Mouse (Mus musculus): ENCODE measurements around the gene Rgma. TPM values are rescaled to one million over a fixed set of nuclear protein-coding genes. Genes with fewer than 3 reads are reported as not detected.

The Rgma gene
- polyA plus RNA-seq, 1 experiment: 9.3 TPM

DNA sequence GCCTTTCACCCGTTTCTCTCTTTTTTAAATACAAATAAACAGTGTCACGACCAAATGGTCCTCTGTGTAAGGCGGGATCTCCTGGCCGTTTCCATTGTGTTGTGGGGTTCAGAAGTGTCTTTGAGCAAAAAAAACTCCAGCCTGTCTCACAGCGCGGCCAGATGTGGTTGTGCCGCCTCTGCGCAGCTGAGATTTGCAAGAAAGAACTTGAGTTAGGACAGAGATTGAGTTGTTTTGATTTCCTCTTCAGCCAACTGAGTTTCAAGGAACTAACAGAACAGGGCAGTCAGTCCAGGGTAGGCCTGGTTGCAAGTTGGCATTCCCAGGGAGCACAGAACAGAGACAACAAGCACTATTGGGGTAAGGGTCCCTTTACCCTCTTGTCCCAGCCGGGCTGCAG, 17.1 kb downstream of the Rgma start:
- Histone ChIP-seq H3K4me3 (ENCODE audit: control insufficient read depth, low read depth, low read length) (peak overlapping the region; percentile 25), H3K4me1 (ENCODE audit: control insufficient read depth, insufficient read depth, low read length) (peaks cover 22% of the 10 kb centered on the region), H3K36me3 (ENCODE audit: control insufficient read depth, insufficient read depth, low read length) (no peaks in the 10 kb centered on the region), H3K27ac (ENCODE audit: control insufficient read depth, insufficient read depth, low read depth, low read length) (no peak overlapping the region), H3K27me3 (ENCODE audit: control insufficient read depth, insufficient read depth, low read length) (no peaks in the 10 kb centered on the region)
- no peak for TF ChIP-seq CTCF (IDR thresholded peaks at IDR 0.05; ENCODE audit: control insufficient read depth, insufficient read depth, insufficient replicate concordance, low read depth, low read length)
- TF ChIP-seq POLR2A (IDR thresholded peaks at IDR 0.05; ENCODE audit: control insufficient read depth, low read depth, low read length): no peak

DNA sequence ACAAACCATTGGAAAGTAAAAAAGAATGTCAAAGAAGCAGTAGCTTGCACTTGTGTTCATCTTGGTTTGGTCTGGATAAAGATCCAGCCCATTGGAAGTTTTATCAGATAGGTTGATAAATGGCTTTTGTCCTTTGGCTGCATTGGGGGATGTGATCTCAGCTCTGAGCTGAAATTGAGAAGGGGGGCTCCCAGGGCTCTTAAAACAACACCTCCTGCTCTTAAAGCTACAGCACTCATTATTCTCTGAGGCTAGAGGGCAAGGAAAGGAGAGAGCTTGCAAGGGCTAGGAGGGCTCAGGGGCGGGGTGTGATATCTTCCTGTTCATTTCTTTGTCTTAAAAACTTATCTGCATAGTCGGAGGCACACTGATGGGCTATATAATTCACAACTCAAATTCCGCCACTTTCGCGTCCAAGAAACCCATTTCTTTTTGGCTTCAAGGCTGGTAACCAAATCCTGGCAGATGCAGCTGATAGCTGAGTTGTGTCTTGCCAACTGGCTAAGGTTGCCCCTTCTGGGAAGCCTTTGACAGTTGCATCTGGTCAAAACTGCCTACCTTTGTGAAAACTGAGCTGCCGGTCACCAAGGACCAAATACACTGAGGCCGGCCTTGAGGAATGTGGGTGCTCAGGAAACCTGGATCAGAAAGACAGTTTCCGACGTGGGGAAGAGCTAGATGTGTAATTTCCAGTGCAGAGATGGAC, 18.2 kb downstream of the Rgma start:
- H3K4me1 ChIP-seq (ENCODE audit: control insufficient read depth, insufficient read depth, low read length): peaks cover 31% of the 10 kb centered on the region
- TF ChIP-seq POLR2A (IDR thresholded peaks at IDR 0.05; ENCODE audit: control insufficient read depth, low read depth, low read length) (no peak), CTCF (IDR thresholded peaks at IDR 0.05; ENCODE audit: control insufficient read depth, insufficient read depth, insufficient replicate concordance, low read depth, low read length) (no peak)
- no peak overlapping the region for H3K4me3 ChIP-seq (ENCODE audit: control insufficient read depth, low read depth, low read length)
- H3K27ac ChIP-seq (ENCODE audit: control insufficient read depth, insufficient read depth, low read depth, low read length): no peak overlapping the region
- no peaks in the 10 kb centered on the region for H3K27me3 ChIP-seq (ENCODE audit: control insufficient read depth, insufficient read depth, low read length)
- no peaks in the 10 kb centered on the region for H3K36me3 ChIP-seq (ENCODE audit: control insufficient read depth, insufficient read depth, low read length)

GRCm38 (mm10) chr7:73394013-73394409, 18.7 kb downstream of the Rgma start:
- H3K27ac ChIP-seq (ENCODE audit: control insufficient read depth, insufficient read depth, low read depth, low read length): no peak overlapping the region
- H3K27me3 ChIP-seq (ENCODE audit: control insufficient read depth, insufficient read depth, low read length): no peaks in the 10 kb centered on the region
- peaks cover 37% of the 10 kb centered on the region for H3K4me1 ChIP-seq (ENCODE audit: control insufficient read depth, insufficient read depth, low read length)
- H3K4me3 ChIP-seq (ENCODE audit: control insufficient read depth, low read depth, low read length): no peak overlapping the region
- TF ChIP-seq CTCF (IDR thresholded peaks at IDR 0.05; ENCODE audit: control insufficient read depth, insufficient read depth, insufficient replicate concordance, low read depth, low read length) (no peak), POLR2A (IDR thresholded peaks at IDR 0.05; ENCODE audit: control insufficient read depth, low read depth, low read length) (no peak)
- H3K36me3 ChIP-seq (ENCODE audit: control insufficient read depth, insufficient read depth, low read length): no peaks in the 10 kb centered on the region

DNA sequence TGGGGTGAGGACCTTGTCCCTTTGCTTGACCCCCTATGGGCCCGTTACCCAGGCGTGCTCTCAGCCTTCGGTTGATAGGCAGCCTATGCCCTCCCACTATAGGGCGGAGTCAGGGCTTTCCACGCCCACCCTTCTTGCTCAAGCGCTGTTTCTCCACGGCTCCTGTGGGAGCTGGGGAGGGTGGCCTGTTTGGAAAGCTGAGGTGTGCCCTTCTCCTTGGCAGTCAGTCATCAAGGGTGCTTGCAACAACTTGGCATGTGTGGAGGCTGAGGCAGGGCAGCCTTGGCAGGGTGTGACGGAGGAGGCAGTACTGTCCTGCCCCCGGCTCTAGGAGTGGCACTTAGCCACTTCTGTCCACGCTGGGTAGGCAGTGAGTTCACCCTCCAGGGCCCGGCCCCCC, 23.0 kb downstream of the Rgma start:
- Histone ChIP-seq H3K4me3 (ENCODE audit: control insufficient read depth, low read depth, low read length) (peak overlapping the region; percentile 32), H3K36me3 (ENCODE audit: control insufficient read depth, insufficient read depth, low read length) (no peaks in the 10 kb centered on the region), H3K27ac (ENCODE audit: control insufficient read depth, insufficient read depth, low read depth, low read length) (no peak overlapping the region), H3K27me3 (ENCODE audit: control insufficient read depth, insufficient read depth, low read length) (no peaks in the 10 kb centered on the region), H3K4me1 (ENCODE audit: control insufficient read depth, insufficient read depth, low read length) (peaks cover 24% of the 10 kb centered on the region)
- TF ChIP-seq POLR2A (IDR thresholded peaks at IDR 0.05; ENCODE audit: control insufficient read depth, low read depth, low read length): no peak
- no peak for TF ChIP-seq CTCF (IDR thresholded peaks at IDR 0.05; ENCODE audit: control insufficient read depth, insufficient read depth, insufficient replicate concordance, low read depth, low read length)

DNA sequence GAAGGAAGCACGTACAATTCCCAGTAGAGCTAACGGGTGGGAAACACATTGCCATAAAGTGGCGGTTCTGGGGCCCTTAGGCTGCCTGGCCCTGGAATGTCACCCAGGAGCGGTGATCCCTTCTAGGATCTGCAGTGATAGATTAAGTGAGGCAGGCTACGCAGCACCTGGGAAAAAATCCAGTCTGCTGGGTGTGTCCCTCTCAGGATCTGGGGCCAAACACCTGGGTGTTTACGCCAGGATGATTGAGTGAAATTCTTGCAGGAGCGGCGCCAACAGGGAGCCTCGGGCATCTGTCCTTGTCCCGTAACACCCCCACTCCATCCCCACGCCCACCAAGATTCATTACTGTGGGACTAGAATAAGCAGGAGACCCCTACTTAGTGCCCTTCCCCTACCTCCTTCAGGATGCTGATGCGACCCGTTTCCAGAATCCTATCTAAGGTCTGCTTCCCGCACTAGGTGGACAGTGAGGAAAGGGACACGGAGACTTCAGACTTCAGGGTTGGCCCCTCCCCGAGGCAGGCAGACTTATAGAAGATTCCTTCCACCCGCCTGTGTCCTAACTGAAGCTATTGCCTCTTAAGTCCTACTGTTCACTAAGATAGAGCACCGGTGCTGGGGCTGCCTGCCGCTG, 23.6 kb downstream of the Rgma start:
- TF ChIP-seq CTCF (IDR thresholded peaks at IDR 0.05; ENCODE audit: control insufficient read depth, insufficient read depth, insufficient replicate concordance, low read depth, low read length) (no peak), POLR2A (IDR thresholded peaks at IDR 0.05; ENCODE audit: control insufficient read depth, low read depth, low read length) (no peak)
- H3K27me3 ChIP-seq (ENCODE audit: control insufficient read depth, insufficient read depth, low read length): no peaks in the 10 kb centered on the region
- H3K4me3 ChIP-seq (ENCODE audit: control insufficient read depth, low read depth, low read length): peak overlapping the region; percentile 53
- H3K4me1 ChIP-seq (ENCODE audit: control insufficient read depth, insufficient read depth, low read length): peaks cover 24% of the 10 kb centered on the region
- H3K27ac ChIP-seq (ENCODE audit: control insufficient read depth, insufficient read depth, low read depth, low read length): no peak overlapping the region
- no peaks in the 10 kb centered on the region for H3K36me3 ChIP-seq (ENCODE audit: control insufficient read depth, insufficient read depth, low read length)

DNA sequence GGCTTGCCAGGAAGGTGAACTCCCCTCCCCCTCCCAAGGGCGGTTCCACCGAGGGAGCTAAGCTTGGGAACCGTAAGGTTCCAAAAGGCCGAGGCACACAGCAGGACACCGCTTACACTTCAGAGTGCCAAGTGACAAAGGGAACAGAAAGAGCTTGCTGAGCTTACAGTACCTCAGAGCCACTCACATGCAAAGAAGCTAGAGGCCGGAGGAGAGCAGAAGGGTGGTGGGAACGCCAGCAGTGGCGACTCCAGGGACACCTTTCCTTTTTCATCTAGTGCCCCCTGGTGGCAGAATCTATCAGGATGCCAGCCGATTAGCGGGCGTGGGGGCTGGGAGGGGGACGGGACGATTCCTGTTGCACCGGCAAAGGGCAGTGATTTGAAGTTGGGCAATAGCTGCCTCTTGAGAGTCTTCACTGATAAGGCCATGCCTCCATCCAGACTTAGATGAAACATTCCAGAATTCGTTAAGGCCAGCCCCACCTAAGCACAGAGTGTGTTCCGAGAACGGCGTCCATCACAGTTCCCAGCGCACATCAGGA, 24.3 kb downstream of the Rgma start:
- Histone ChIP-seq H3K4me3 (ENCODE audit: control insufficient read depth, low read depth, low read length) (peak overlapping the region; percentile 53), H3K27ac (ENCODE audit: control insufficient read depth, insufficient read depth, low read depth, low read length) (no peak overlapping the region), H3K27me3 (ENCODE audit: control insufficient read depth, insufficient read depth, low read length) (no peaks in the 10 kb centered on the region), H3K4me1 (ENCODE audit: control insufficient read depth, insufficient read depth, low read length) (peaks cover 24% of the 10 kb centered on the region), H3K36me3 (ENCODE audit: control insufficient read depth, insufficient read depth, low read length) (no peaks in the 10 kb centered on the region)
- peak; percentile 62 for TF ChIP-seq CTCF (IDR thresholded peaks at IDR 0.05; ENCODE audit: control insufficient read depth, insufficient read depth, insufficient replicate concordance, low read depth, low read length)
- no peak for TF ChIP-seq POLR2A (IDR thresholded peaks at IDR 0.05; ENCODE audit: control insufficient read depth, low read depth, low read length)

GRCm38 (mm10) chr7:73400051-73400916, 25.0 kb downstream of the Rgma start:
- Histone ChIP-seq H3K4me1 (ENCODE audit: control insufficient read depth, insufficient read depth, low read length) (peaks cover 24% of the 10 kb centered on the region), H3K36me3 (ENCODE audit: control insufficient read depth, insufficient read depth, low read length) (no peaks in the 10 kb centered on the region), H3K27ac (ENCODE audit: control insufficient read depth, insufficient read depth, low read depth, low read length) (no peak overlapping the region), H3K27me3 (ENCODE audit: control insufficient read depth, insufficient read depth, low read length) (no peaks in the 10 kb centered on the region), H3K4me3 (ENCODE audit: control insufficient read depth, low read depth, low read length) (no peak overlapping the region)
- no peak for TF ChIP-seq CTCF (IDR thresholded peaks at IDR 0.05; ENCODE audit: control insufficient read depth, insufficient read depth, insufficient replicate concordance, low read depth, low read length)
- TF ChIP-seq POLR2A (IDR thresholded peaks at IDR 0.05; ENCODE audit: control insufficient read depth, low read depth, low read length): no peak
